Mouse (Mus musculus): ENCODE data around the gene Gstk1.

Gene Gstk1

DNA sequence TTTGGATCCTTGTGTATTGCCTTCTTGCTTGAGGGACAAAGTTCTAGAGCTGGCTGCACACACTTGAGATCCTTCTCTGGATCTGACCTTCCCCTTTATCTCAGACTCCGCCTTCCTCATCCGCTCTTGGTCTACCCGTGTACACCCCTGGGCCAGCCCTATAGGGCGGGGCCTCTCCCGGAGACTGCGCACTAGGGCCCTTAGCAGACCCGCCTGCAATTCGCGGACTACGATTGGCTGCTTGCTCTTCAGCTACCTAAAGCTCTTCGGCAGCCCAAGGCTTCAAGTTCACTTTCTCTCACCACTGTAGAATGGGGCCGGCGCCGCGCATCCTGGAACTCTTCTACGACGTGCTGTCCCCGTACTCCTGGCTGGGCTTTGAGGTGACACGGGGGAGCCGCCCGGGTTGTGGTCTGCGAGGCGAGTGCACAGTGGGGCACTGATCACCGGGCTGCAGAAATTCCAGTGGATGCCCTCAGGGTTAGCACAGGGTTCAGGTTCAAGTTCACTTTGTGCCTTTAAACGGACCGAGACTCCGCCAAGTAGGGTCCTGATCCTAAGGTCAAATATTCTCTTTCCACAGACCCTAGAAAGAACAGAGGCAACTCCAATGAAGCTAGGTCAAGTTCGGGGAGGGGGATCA lies at the start of gene Gstk1:
Gene Gstk1 (plus strand): TSS at position 225 of the 643 bp plus-strand sequence.
- peak; percentile 66 for DNase-seq

DNA sequence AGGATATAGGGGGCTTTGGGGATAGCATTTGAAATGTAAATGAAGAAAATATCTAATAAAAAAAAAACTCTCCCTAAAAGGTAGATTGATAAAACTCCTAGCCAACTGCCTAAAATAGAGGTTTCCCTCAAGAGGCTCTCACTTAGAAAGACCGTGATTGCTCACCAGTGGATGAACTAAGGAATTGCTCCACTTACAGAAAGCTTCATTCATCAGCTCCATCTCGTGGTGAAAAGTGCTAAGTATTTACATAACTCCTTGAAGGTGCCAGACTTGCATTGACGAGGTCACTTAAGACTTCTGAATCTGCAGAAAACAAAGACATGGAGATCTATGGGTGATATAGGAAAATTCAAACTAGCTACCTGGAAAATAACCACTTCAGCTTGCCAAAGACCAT lies 48.0 kb upstream of the Gstk1 start:
- no peak for DNase-seq

DNA sequence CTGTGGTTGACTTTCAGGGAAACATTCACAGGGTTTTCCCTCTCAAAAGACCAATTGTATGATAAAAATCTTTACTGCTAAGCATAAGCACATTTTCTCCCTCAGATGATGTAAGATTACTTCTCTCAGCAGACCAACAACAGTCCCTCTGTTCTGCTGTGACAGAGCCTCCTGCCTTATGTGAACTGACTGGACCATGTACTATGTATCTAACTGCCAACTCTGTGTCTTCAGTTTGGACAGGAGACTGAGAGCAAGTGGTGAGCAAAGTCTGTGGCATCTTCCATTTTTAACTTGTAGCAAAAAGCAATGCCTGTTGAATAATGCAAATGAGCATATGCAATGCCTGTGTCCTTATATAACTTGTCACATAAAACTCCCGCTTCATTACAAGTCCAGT lies 46.2 kb upstream of the Gstk1 start:
- no peak for DNase-seq

GRCm38 (mm10) chr6:42215028-42215427 lies 30.7 kb upstream of the Gstk1 start, which contains the start of gene Tas2r144:
Tas2r144 (plus strand) TSS chr6:42215328.
- no peak for DNase-seq

DNA sequence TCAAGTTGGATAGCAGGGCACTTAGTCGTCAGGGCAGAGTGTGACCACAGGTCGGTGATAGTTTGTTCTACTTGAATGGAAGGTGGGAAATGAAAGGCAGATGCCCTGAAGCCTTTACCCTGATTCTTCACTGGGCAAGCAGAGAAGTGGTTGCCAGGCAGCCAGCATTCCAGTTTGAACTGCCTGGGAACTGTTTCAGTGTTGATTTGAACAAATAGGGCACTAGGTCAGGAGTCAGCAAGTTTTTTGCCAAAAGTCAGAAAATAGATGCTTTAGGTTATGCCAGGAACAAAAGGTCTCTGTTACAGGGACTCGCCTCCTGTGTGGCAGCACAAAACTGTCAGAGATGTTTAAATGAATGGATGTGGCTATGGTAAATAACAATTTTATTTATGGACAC lies 23.4 kb upstream of the Gstk1 start:
- DNase-seq, result no peak

GRCm38 (mm10) chr6:42225046-42225445 lies 20.7 kb upstream of the Gstk1 start:
- DNase-seq, result no peak

GRCm38 (mm10) chr6:42227240-42228101 lies 18.3 kb upstream of the Gstk1 start:
- peak; percentile 80 for DNase-seq

- no peak for DNase-seq
Measured at GRCm38 (mm10) chr6:42229610-42230009, 16.1 kb upstream of the Gstk1 start.

GRCm38 (mm10) chr6:42231191-42231590 lies 14.5 kb upstream of the Gstk1 start:
- no peak for DNase-seq

- no peak for DNase-seq
Measured at GRCm38 (mm10) chr6:42237276-42237805, 8.4 kb upstream of the Gstk1 start.

DNA sequence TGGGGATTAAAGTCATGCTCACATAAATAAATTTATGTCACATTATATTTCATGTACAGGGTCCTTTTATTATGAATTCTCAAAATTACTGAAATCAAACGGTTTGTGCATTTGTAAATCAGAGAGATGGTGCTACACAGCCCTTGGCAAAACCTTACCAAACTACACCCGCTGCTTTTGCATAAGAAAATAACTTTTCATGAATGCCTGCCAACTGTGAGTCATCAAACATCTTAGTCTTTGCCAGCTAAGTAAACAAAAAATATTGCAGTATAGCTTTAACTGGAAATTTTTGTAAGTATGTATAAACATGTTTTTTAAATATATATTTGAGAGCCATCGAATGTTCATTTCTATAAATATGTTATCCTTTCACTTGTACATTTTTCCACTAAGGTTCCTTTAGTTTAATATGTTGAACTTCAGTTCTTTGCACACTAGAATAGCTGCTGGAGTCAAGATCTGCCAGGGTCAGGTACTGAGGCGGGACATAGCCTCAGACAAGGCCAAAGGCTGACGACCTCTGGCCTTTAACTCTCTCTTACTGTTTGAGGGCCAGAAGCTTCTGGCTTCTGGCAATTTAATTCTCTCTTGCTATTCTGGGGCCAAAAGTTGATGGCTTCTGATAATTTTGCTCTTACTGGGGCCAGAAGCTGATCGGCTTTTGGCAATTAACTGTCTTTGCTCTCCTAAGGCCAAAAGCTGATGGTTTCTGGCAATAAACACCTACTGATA lies 4.3 kb upstream of the Gstk1 start:
- DNase-seq, result no peak

DNA sequence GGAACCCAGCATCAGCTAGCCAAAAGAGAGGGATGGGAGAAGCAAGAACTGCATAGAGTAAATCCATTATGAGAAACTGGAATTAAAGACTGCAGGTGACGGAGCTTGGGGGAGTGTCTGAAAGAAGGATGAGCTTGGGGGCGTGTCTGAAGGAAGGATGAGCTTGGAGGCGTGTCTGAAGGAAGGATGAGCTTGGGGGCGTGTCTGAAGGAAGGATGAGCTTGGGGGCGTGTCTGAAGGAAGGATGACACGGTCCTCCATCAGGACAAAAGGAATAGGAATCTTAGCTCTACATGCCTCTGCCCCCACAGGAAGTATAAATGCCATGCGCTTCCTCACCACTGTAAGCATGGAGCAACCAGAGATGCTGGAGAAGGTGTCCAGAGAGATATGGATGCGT lies 1.4 kb downstream of the Gstk1 start:
- DNase-seq, result no peak

DNA sequence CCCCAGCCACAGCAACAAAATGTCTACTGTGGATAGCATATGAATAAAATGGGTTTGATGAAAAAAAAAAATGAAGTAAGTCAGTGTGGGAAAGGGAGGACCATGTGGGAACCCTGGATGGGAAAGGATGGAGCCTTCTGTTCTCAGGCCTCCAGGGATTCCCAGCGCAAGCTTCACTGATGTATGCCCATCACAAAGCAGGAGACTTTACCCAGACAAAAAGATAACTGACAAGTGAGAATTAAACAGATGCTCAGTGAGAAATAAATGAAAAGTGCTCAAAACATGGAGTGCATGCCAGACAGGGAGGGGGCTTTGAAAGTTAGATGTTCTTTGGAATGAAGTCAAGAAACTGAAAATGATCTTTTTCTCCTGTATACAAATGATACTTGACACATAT lies 2.2 kb downstream of the Gstk1 start:
- no peak for DNase-seq

- no peak for DNase-seq
Measured at GRCm38 (mm10) chr6:42251791-42252190, 6.1 kb downstream of the Gstk1 start.

DNA sequence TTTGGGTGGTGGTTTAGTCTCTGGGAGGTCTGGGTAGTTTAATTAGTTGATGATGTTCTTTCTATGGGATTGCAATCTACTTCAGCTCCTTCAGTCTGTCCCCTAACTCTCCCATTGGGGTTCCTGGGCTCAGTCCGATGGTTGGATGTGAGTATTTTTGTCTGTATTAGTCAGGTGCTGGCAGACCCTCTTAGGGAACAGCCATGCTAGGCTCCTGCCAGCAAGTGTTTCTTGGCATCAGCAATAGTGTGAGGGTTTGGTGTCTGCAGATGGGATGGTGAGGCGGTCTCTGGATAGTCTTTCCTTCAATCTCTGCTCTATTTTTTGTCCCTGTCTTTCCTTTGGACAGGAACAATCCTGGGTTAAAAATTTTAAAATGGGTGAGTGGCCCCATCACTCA lies 7.4 kb downstream of the Gstk1 start:
- DNase-seq, result no peak

DNA sequence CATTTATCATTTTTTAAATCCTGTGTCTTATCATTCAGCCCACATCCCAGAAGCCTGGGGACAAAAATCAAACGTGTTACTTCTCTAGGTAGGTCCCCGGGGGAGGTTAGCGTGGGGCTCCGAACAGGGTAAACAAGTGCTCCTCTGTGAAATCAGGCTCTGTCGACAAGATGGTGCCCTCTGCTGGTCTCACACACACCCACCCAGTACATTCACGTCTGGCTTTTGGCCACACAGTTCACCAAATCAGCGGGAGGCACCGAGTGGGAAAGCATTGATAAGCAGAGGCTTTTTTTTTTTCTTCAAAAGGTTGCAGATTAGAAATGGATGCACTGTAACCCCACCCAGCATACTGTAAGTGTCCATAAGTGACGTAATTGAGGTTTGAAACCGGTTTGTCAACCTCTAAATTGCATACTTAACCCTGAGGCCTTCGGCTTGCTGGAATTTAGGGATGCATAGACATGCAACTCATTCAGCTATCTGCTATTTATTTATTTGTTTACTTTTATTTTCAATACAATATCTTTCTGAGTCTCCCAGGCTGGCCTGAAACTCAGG lies 11.6 kb downstream of the Gstk1 start:
- peak; percentile 44 for DNase-seq

GRCm38 (mm10) chr6:42260430-42260829 lies 14.7 kb downstream of the Gstk1 start:
- no peak for DNase-seq

GRCm38 (mm10) chr6:42261524-42262170 lies 15.9 kb downstream of the Gstk1 start, which contains the start of gene Tmem139:
Tmem139 (plus strand) TSS chr6:42261970.
- DNase-seq, result no peak

DNA sequence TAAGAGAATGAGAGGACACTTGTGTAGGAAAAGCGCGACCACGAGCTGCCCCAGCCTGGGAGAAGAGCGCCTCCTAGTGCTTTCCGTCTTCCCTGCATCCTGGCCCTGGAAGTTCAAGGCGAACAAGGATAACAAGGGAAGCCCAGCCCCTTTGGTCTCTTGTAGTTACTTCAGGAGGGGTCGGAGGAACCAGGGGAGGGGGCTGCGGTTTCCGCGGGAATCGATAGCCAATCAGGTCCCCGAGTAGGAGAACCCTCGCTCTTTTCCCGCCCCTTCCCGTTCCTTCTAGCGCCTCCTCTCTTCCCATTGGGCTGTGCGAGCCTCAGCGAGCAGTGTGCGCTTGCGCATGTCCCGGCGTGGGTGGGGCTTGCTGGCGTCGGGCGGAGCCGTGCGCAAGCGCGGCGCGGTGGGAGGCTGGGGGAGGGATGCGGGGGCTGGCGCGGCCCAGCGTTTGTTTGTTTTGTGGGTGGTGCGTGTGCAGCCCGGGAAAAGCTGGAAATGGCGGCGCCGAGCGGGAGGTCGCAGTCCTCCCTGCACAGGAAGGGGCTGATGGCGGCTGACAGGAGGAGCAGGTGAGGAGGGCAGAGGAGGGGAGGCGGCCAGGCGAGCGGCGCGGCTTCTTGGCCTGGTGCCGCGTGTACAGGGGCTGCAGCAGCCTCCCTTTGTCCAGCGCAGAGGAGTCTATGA lies 19.0 kb downstream of the Gstk1 start, which contains the start of gene Casp2:
Gene Casp2 (plus strand): TSS at position 360 of the 687 bp plus-strand sequence.
- DNase-seq, result peak; percentile 98

- no peak for DNase-seq
Measured at GRCm38 (mm10) chr6:42265391-42266330, 19.9 kb downstream of the Gstk1 start.
